In the genomic region with DNA sequence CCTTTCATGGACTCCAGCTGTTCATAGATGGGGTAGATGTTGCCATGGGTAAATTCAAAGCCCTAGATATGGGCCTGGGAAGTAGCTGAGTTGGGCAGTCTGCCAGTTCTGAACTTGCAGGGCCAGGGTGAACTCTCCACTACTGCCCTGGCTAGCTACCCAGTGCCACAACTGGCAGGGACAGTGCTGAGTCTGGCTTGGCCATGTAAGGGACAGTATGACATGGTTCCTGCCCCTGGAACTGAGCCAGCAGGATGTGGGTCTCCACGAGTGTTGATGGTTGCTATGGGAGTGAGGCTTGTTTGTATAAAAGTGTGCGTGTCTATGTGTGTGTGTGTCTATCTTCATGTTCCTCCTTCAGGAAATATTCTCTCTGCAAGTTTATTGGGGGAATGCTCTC, we compare ENCODE assay signal across 11 mouse cellular contexts. TPM values are rescaled to one million over a fixed set of nuclear protein-coding genes. Genes with fewer than 3 reads are reported as not detected.
DNase-seq lines count a peak whose midpoint lies in the region; ATAC-seq and TF ChIP-seq lines count a peak whose summit lies in the region.
"Had no signal": no experiment of that assay in that cellular context is flagged by ENCODE, and none has a peak within 500 bp of the region (broad histone marks: within the 10 kb centered on the region; RNA-seq: fewer than 3 reads in every experiment).

No protein-coding gene starts in this region.

- TF ChIP-seq EP300 in MEL (IDR thresholded peaks at IDR 0.05; ENCODE audit: low read depth in 1 of 2, low read length in 2 of 2), result no peak

- TF ChIP-seq CTCF in MEL (IDR thresholded peaks at IDR 0.05 in 2 of 3, conservative IDR thresholded peaks at IDR 0.05 in 1 of 3; ENCODE audit: control insufficient read depth in 1 of 3, insufficient read depth in 1 of 3, low read depth in 2 of 3, low read length in 3 of 3, poor library complexity in 1 of 3, severe bottlenecking in 1 of 3), result no peak
- TF ChIP-seq CTCF in intestine, postnatal 0 days (IDR thresholded peaks at IDR 0.05; ENCODE audit: low read depth), result no peak

- intact Hi-C loops in left cerebral cortex, postnatal 25 days (cut with DNase I), result no loop called here

- H3K4me3 ChIP-seq in MEL (ENCODE audit: control insufficient read depth in 1 of 2, insufficient read depth in 1 of 2, low read depth in 2 of 2, low read length in 2 of 2), result no peak overlapping the region
- no peak overlapping the region for H3K4me3 ChIP-seq in intestine, postnatal 0 days (ENCODE audit: low read depth, low read length)
- H3K4me3 ChIP-seq: embryonic facial prominence, embryonic 13.5 days; hindbrain, embryonic 15.5 days; limb, embryonic 13.5 days had no signal

- H3K27me3 ChIP-seq in MEL (ENCODE audit: control insufficient read depth in 1 of 2, insufficient read depth in 2 of 2, low read length in 2 of 2), result no peaks in the 10 kb centered on the region
- no peaks in the 10 kb centered on the region for H3K27me3 ChIP-seq in intestine, postnatal 0 days (replicated peaks; ENCODE audit: control insufficient read depth, insufficient read depth, low read length)
- H3K27me3 ChIP-seq: embryonic facial prominence, embryonic 13.5 days; hindbrain, embryonic 15.5 days; limb, embryonic 13.5 days had no signal

- no peak overlapping the region for H3K27ac ChIP-seq in MEL (ENCODE audit: control insufficient read depth, low read depth, low read length)
- no peak overlapping the region for H3K27ac ChIP-seq in intestine, postnatal 0 days (ENCODE audit: low read depth, low read length)
- H3K27ac ChIP-seq: embryonic facial prominence, embryonic 13.5 days; hindbrain, embryonic 15.5 days; limb, embryonic 13.5 days had no signal

- H3K4me1 ChIP-seq in MEL (ENCODE audit: control insufficient read depth in 1 of 2, insufficient read depth in 2 of 2, low read length in 2 of 2), result no peaks in the 10 kb centered on the region
- no peaks in the 10 kb centered on the region for H3K4me1 ChIP-seq in intestine, postnatal 0 days (replicated peaks; ENCODE audit: control insufficient read depth, insufficient read depth, low read length)
- H3K4me1 ChIP-seq: embryonic facial prominence, embryonic 13.5 days; hindbrain, embryonic 15.5 days; limb, embryonic 13.5 days had no signal

- no peak for ATAC-seq in intestine, postnatal 0 days

- peak; percentile 7 for DNase-seq in cerebellum, adult 9-11 months
- DNase-seq in cerebellum, adult 18-20 months, result no peak
- DNase-seq in kidney, postnatal 36 days, result peak; percentile 22 to 57
- DNase-seq in kidney, postnatal 14 days, result no peak
- peak; percentile 29 for DNase-seq in MEL (ENCODE audit: low read depth, low spot score)
- peak; percentile 19 for DNase-seq in lung, postnatal 14 days
- no peak for DNase-seq in left cerebral cortex, postnatal 25 days (ENCODE audit: low spot score in 2 of 2)

- H3K9ac ChIP-seq in MEL (ENCODE audit: control insufficient read depth, low read depth, low read length, poor library complexity, severe bottlenecking), result no peak overlapping the region
- no peak overlapping the region for H3K9ac ChIP-seq in intestine, postnatal 0 days (ENCODE audit: low read depth, low read length)
- H3K9ac ChIP-seq: embryonic facial prominence, embryonic 13.5 days; hindbrain, embryonic 15.5 days; limb, embryonic 13.5 days had no signal

- no peak for TF ChIP-seq RAD21 in MEL (IDR thresholded peaks at IDR 0.05; ENCODE audit: low read depth, low read length)

- no peak for TF ChIP-seq POLR2A in MEL (IDR thresholded peaks at IDR 0.05; ENCODE audit: control insufficient read depth in 1 of 2, insufficient read depth in 1 of 2, low read depth in 1 of 2, low read length in 2 of 2, poor library complexity in 1 of 2)

- H3K79me2 ChIP-seq in MEL (ENCODE audit: control insufficient read depth, insufficient read depth, low read length, poor library complexity), result no peaks in the 10 kb centered on the region

- H3K4me2 ChIP-seq in intestine, postnatal 0 days (replicated peaks; ENCODE audit: low read depth), result no peak overlapping the region
- H3K4me2 ChIP-seq: embryonic facial prominence, embryonic 13.5 days; hindbrain, embryonic 15.5 days; limb, embryonic 13.5 days had no signal

- WGBS in intestine, postnatal 0 days, result 73% methylated on average over 2 of the region's 2 CpGs

- H3K9me3 ChIP-seq in MEL (replicated peaks; ENCODE audit: insufficient read depth, low read length), result no peaks in the 10 kb centered on the region
- H3K9me3 ChIP-seq in intestine, postnatal 0 days (ENCODE audit: control insufficient read depth), result no peaks in the 10 kb centered on the region
- H3K9me3 ChIP-seq: hindbrain, embryonic 15.5 days had no signal

- H3K36me3 ChIP-seq in MEL (ENCODE audit: control insufficient read depth in 1 of 2, insufficient read depth in 2 of 2, low read length in 2 of 2), result no peaks in the 10 kb centered on the region
- no peaks in the 10 kb centered on the region; the same call in 1 of the 2 replicates for H3K36me3 ChIP-seq in intestine, postnatal 0 days (ENCODE audit: control insufficient read depth, insufficient read depth)
- H3K36me3 ChIP-seq: hindbrain, embryonic 15.5 days had no signal

TF ChIP-seq in MEL, 35 proteins besides CTCF, POLR2A, EP300 and RAD21:
- no peak for TF ChIP-seq POLR2AphosphoS5 (IDR thresholded peaks at IDR 0.05; ENCODE audit: borderline replicate concordance, low read depth, low read length)
- no peak for TF ChIP-seq MAZ (IDR thresholded peaks at IDR 0.05; ENCODE audit: low read depth, low read length)
- no peak for TF ChIP-seq E2F4 (IDR thresholded peaks at IDR 0.05; ENCODE audit: borderline replicate concordance, low read depth, low read length)
- TF ChIP-seq NELFE (IDR thresholded peaks at IDR 0.05; ENCODE audit: low read depth, low read length), result no peak
- TF ChIP-seq SMC3 (IDR thresholded peaks at IDR 0.05; ENCODE audit: low read depth, low read length), result no peak
- TF ChIP-seq CHD1 (IDR thresholded peaks at IDR 0.05; ENCODE audit: low read depth, low read length), result no peak
- no peak for TF ChIP-seq ZMIZ1 (IDR thresholded peaks at IDR 0.05; ENCODE audit: low read depth, low read length)

RNA-seq across cellular contexts. Expression of a gene that starts 34.1 kb away (rescaled TPM):
- 10.8 and 11.1 TPM in 2 replicates for total RNA-seq in MEL (2012; rRNA removed)
- 10 to 100 TPM in 1 of 2 experiments, not detected in 1; 17.9 TPM for polyA plus RNA-seq in MEL (2012; ENCODE audit: insufficient read depth in 1 of 2, insufficient read length in 2 of 2, low read depth in 1 of 2, low replicate concordance in 2 of 2, missing spikeins in 1 of 2)
- 40.4 and 41.3 TPM in 2 replicates for polyA plus RNA-seq in intestine, postnatal 0 days (2015; fragmentation: Nextera tagmentation; extraction: Ambion mirVana)
- 10 to 100 TPM; 13.7 to 22.0 TPM for total RNA-seq in left cerebral cortex, postnatal 25 days (2021)

Comparison
In these comparisons a context has a peak if more than half of its experiments do, and no peak if none do; other contexts are left out.
1. DNase-seq: peak in cerebellum, adult 9-11 months (single experiment), kidney, postnatal 36 days (2 of 2), MEL (single experiment) and lung, postnatal 14 days (single experiment); none in cerebellum, adult 18-20 months (0 of 2), kidney, postnatal 14 days (single experiment) and left cerebral cortex, postnatal 25 days (0 of 2).